Mouse (Mus musculus) forebrain, embryonic 12.5 days (tissue): ENCODE data around the gene Borcs8. TPM values are rescaled to one million over a fixed set of nuclear protein-coding genes. Genes with fewer than 3 reads are reported as not detected.

Source experiments
- ATAC-seq: fragments of 200-750 bp; cut with Nextera tagmentation; 2 replicates; pipeline ENCODE4 v1.8.0; 2017; ENCODE audit warnings: moderate TSS enrichment; ENCODE audit not compliant: low FRiP score
- H3K27ac ChIP-seq: fragments of 300-500 bp; sonication (generic); 2 replicates; pipeline ENCODE4 v1.5.1; 2016; ENCODE audit warnings: mild to moderate bottlenecking
- H3K27me3 ChIP-seq: fragments of 300-500 bp; sonication (generic); 2 replicates; pipeline ENCODE4 v1.6.1; 2016; ENCODE audit warnings: mild to moderate bottlenecking
- H3K36me3 ChIP-seq: fragments of 300-500 bp; sonication (generic); replicated peaks from 2 replicates; pipeline ENCODE4 v1.6.1; 2016; ENCODE audit warnings: mild to moderate bottlenecking
- H3K4me1 ChIP-seq: fragments of 300-500 bp; sonication (generic); 2 replicates; pipeline ENCODE4 v1.6.1; 2016
- H3K4me2 ChIP-seq: fragments of 300-500 bp; sonication (generic); 2 replicates; pipeline ENCODE4 v1.6.1; 2016; ENCODE audit warnings: mild to moderate bottlenecking, moderate library complexity
- H3K4me3 ChIP-seq: fragments of 300-500 bp; sonication (generic); replicated peaks from 2 replicates; pipeline ENCODE4 v1.5.1; 2016; ENCODE audit warnings: mild to moderate bottlenecking
- H3K9ac ChIP-seq: fragments of 300-500 bp; sonication (generic); 2 replicates; pipeline ENCODE4 v1.6.1; 2016; ENCODE audit warnings: mild to moderate bottlenecking
- H3K9me3 ChIP-seq: fragments of 300-500 bp; sonication (generic); 2 replicates; pipeline ENCODE4 v1.6.1; 2016
- WGBS: fragments of 180-500 bp; shearing (Covaris S2); methylation state at CpG from one replicate; pipeline ENCODE4 v1.1.7; 2016; 5-methylcytosine and 5-hydroxymethylcytosine counted together
- polyA plus RNA-seq: library from polyadenylated mRNA; unstranded; fragments of >200 nt; fragmentation: Nextera tagmentation; extraction: Ambion mirVana; gene quantifications from 2 replicates; pipeline ENCODE4 v1.2.1, GENCODE M21; 2016

The Borcs8 gene
- polyA plus RNA-seq, 1 experiment from 2014 or later: 36.1 TPM

- Histone ChIP-seq H3K4me3 (no peak overlapping the region), H3K36me3 (0 out of 2 replicates have a peak, but pooled peaks cover 2% of the 10 kb centered on the region), H3K4me1 (peaks cover 23% of the 10 kb centered on the region), H3K27me3 (peaks cover 19% of the 10 kb centered on the region), H3K9ac (no peak overlapping the region), H3K9me3 (no peaks in the 10 kb centered on the region), H3K27ac (no peak overlapping the region), H3K4me2 (no peak overlapping the region)
- 83% methylated on average over 3 of the region's 3 CpGs for WGBS
- ATAC-seq: no peak
These were observed 31.4 kb downstream of the Borcs8 start for GRCm38 (mm10) chr8:70170748-70171147.

- WGBS: 89% methylated on average over 7 of the region's 7 CpGs
- Histone ChIP-seq H3K4me1 (peaks cover 23% of the 10 kb centered on the region), H3K27me3 (peaks cover 14% of the 10 kb centered on the region), H3K4me3 (no peak overlapping the region), H3K9me3 (no peaks in the 10 kb centered on the region), H3K9ac (no peak overlapping the region), H3K36me3 (0 out of 2 replicates have a peak, but pooled peaks cover 2% of the 10 kb centered on the region), H3K4me2 (no peak overlapping the region), H3K27ac (no peak overlapping the region)
- ATAC-seq: no peak
These were observed 31.9 kb downstream of the Borcs8 start for GRCm38 (mm10) chr8:70171240-70171639.

- peak; percentile 97 for ATAC-seq
- no peak within 1 kb of the TSS for H3K27ac ChIP-seq
These were observed 32.9 kb downstream of the Borcs8 start, which contains the start of gene Tmem161a for GRCm38 (mm10) chr8:70172043-70172681. Gene Tmem161a (plus strand): TSS chr8:70172356.

GRCm38 (mm10) chr8:70173320-70173719 lies 34.0 kb downstream of the Borcs8 start:
- no peak for ATAC-seq
- Histone ChIP-seq H3K27me3 (peaks cover under 1% of the 10 kb centered on the region; the same call in 1 of the 2 replicates), H3K4me3 (0 out of 2 replicates have a peak overlapping the region, but pooled peaks have one; percentile 14), H3K9me3 (no peaks in the 10 kb centered on the region), H3K9ac (peak overlapping the region; percentile 63; the same call in 1 of the 2 replicates), H3K4me1 (peaks cover 13% of the 10 kb centered on the region), H3K4me2 (peak overlapping the region; percentile 56), H3K27ac (no peak overlapping the region), H3K36me3 (peaks cover 13% of the 10 kb centered on the region)
- 89% methylated on average over 5 of the region's 5 CpGs for WGBS

More at GRCm38 (mm10) chr8:70172043-70172681, 32.9 kb downstream of the Borcs8 start, which contains the start of gene Tmem161a:
- peak within 1 kb of the TSS; percentile 56 for H3K4me2 ChIP-seq
- peaks cover 9% of the 10 kb centered on the region for H3K36me3 ChIP-seq
- H3K4me3 ChIP-seq: peak within 1 kb of the TSS; percentile 57
- H3K27me3 ChIP-seq: peaks cover 6% of the 10 kb centered on the region; the same call in 1 of the 2 replicates
- H3K9ac ChIP-seq: peak within 1 kb of the TSS; percentile 63
- H3K4me1 ChIP-seq: peaks cover 13% of the 10 kb centered on the region
- 2% methylated on average over 27 of the region's 27 CpGs for WGBS
- H3K9me3 ChIP-seq: no peaks in the 10 kb centered on the region

GRCm38 (mm10) chr8:70174079-70174478 lies 34.8 kb downstream of the Borcs8 start:
- Histone ChIP-seq H3K9ac (0 out of 2 replicates have a peak overlapping the region, but pooled peaks have one; percentile 1), H3K9me3 (no peaks in the 10 kb centered on the region), H3K4me2 (no peak overlapping the region), H3K4me1 (peaks cover 13% of the 10 kb centered on the region), H3K36me3 (peaks cover 19% of the 10 kb centered on the region), H3K4me3 (no peak overlapping the region), H3K27ac (no peak overlapping the region), H3K27me3 (no peaks in the 10 kb centered on the region)
- WGBS: 88% methylated on average over 7 of the region's 7 CpGs
- ATAC-seq: no peak

- no peaks in the 10 kb centered on the region for H3K9me3 ChIP-seq
- H3K4me3 ChIP-seq: no peak overlapping the region
- 91% methylated on average over 2 of the region's 2 CpGs for WGBS
- H3K27me3 ChIP-seq: no peaks in the 10 kb centered on the region
- H3K27ac ChIP-seq: no peak overlapping the region
- H3K9ac ChIP-seq: no peak overlapping the region
- no peak overlapping the region for H3K4me2 ChIP-seq
- peaks cover 51% of the 10 kb centered on the region for H3K36me3 ChIP-seq
- no peak for ATAC-seq
- H3K4me1 ChIP-seq: peaks cover 3% of the 10 kb centered on the region
These were observed 38.9 kb downstream of the Borcs8 start for GRCm38 (mm10) chr8:70178231-70178630.

- Histone ChIP-seq H3K4me1 (no peaks in the 10 kb centered on the region; the same call in 1 of the 2 replicates), H3K4me2 (no peak overlapping the region), H3K27me3 (no peaks in the 10 kb centered on the region), H3K27ac (no peak overlapping the region), H3K9ac (no peak overlapping the region), H3K4me3 (no peak overlapping the region), H3K9me3 (no peaks in the 10 kb centered on the region), H3K36me3 (peaks cover 52% of the 10 kb centered on the region)
- ATAC-seq: no peak
- WGBS: 97% methylated on average over 4 of the region's 4 CpGs
These were observed 39.8 kb downstream of the Borcs8 start for GRCm38 (mm10) chr8:70179082-70179481.

GRCm38 (mm10) chr8:70181212-70181902 lies 42.1 kb downstream of the Borcs8 start:
- no peak overlapping the region for H3K4me2 ChIP-seq
- no peak overlapping the region for H3K4me3 ChIP-seq
- H3K9ac ChIP-seq: no peak overlapping the region
- H3K27me3 ChIP-seq: no peaks in the 10 kb centered on the region
- H3K36me3 ChIP-seq: peaks cover 50% of the 10 kb centered on the region
- no peaks in the 10 kb centered on the region for H3K9me3 ChIP-seq
- no peak overlapping the region for H3K27ac ChIP-seq
- WGBS: 90% methylated on average over 16 of the region's 16 CpGs
- no peaks in the 10 kb centered on the region for H3K4me1 ChIP-seq
- no peak for ATAC-seq

GRCm38 (mm10) chr8:70181903-70182252 lies 42.6 kb downstream of the Borcs8 start:
- WGBS: 86% methylated on average over 2 of the region's 2 CpGs
- no peaks in the 10 kb centered on the region for H3K27me3 ChIP-seq
- no peak for ATAC-seq
- H3K4me2 ChIP-seq: no peak overlapping the region
- no peak overlapping the region for H3K4me3 ChIP-seq
- peaks cover 46% of the 10 kb centered on the region for H3K36me3 ChIP-seq
- no peaks in the 10 kb centered on the region for H3K9me3 ChIP-seq
- no peak overlapping the region for H3K27ac ChIP-seq
- H3K4me1 ChIP-seq: no peaks in the 10 kb centered on the region
- H3K9ac ChIP-seq: no peak overlapping the region

- no peaks in the 10 kb centered on the region for H3K27me3 ChIP-seq
- ATAC-seq: no peak
- H3K9ac ChIP-seq: no peak overlapping the region
- WGBS: 93% methylated on average over 4 of the region's 4 CpGs
- H3K36me3 ChIP-seq: peaks cover 39% of the 10 kb centered on the region
- H3K27ac ChIP-seq: no peak overlapping the region
- H3K4me3 ChIP-seq: no peak overlapping the region
- H3K4me1 ChIP-seq: no peaks in the 10 kb centered on the region
- H3K4me2 ChIP-seq: no peak overlapping the region
- no peaks in the 10 kb centered on the region for H3K9me3 ChIP-seq
These were observed 43.9 kb downstream of the Borcs8 start for GRCm38 (mm10) chr8:70183194-70183593.

GRCm38 (mm10) chr8:70188707-70189106 lies 49.4 kb downstream of the Borcs8 start:
- 77% methylated on average over 7 of the region's 7 CpGs for WGBS
- ATAC-seq: no peak
- Histone ChIP-seq H3K9me3 (no peaks in the 10 kb centered on the region), H3K27ac (no peak overlapping the region), H3K4me2 (no peak overlapping the region), H3K4me3 (no peak overlapping the region), H3K9ac (no peak overlapping the region), H3K36me3 (no peaks in the 10 kb centered on the region), H3K27me3 (no peaks in the 10 kb centered on the region), H3K4me1 (no peaks in the 10 kb centered on the region)

- 66% methylated on average over 5 of the region's 5 CpGs for WGBS
- no peak overlapping the region for H3K4me3 ChIP-seq
- H3K9ac ChIP-seq: no peak overlapping the region
- peaks cover 4% of the 10 kb centered on the region; the same call in 1 of the 2 replicates for H3K27me3 ChIP-seq
- no peak overlapping the region for H3K27ac ChIP-seq
- H3K4me1 ChIP-seq: peaks cover 3% of the 10 kb centered on the region; the same call in 1 of the 2 replicates
- ATAC-seq: no peak
- no peak overlapping the region for H3K4me2 ChIP-seq
- no peaks in the 10 kb centered on the region for H3K36me3 ChIP-seq
- H3K9me3 ChIP-seq: no peaks in the 10 kb centered on the region
These were observed 53.9 kb downstream of the Borcs8 start for GRCm38 (mm10) chr8:70193238-70193637.
